Mouse (Mus musculus): ENCODE results near the gene Arhgef12. TPM values are rescaled to one million over a fixed set of nuclear protein-coding genes. Genes with fewer than 3 reads are reported as not detected.

Arhgef12 gene
- total RNA-seq, 1 experiment: 23.2 TPM

DNA sequence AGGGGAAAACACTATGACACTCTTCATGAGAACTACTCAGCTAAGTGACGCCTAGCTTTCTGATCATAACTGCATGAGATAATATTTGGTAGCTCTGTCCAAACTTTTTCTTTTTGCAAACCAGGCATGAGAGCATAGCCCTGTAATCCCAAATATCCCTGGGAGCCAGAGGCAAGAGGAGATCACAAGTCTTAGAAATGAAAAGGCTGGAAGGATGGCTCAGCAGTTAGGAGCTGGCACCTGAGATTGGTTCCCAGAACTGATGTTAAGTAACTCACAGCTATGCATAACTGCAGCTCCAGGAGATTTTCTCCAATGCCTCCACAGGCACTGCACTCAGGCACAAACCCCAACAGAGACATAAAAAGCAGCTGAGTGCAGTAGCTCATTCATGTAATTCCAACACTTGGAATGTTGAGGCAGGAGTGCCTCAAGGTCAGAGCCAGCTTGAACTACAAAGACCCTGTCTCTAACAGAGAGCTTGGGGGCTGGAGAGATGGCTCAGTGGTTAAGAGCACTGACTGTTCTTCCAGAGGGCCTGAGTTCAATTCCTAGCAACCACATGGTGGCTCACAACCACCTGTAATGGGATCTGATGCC is 21.3 kb downstream of the Arhgef12 start:
- H3K9ac ChIP-seq (ENCODE audit: insufficient read depth, low read depth, low read length, poor library complexity, severe bottlenecking): no peak overlapping the region
- no peak for TF ChIP-seq ZC3H11A (IDR thresholded peaks at IDR 0.05; ENCODE audit: borderline replicate concordance, low read depth, low read length)
- H3K27ac ChIP-seq (ENCODE audit: insufficient read depth, low read depth, low read length, poor library complexity, severe bottlenecking): no peak overlapping the region
- H3K4me1 ChIP-seq (ENCODE audit: control insufficient read depth in 2 of 2, insufficient read depth in 2 of 2, low read length in 2 of 2, poor library complexity in 1 of 2): peaks cover 5 to 18% of the 10 kb centered on the region in 2 experiments; a peak in 3 of 4 replicates
- no peaks in the 10 kb centered on the region for H3K36me3 ChIP-seq (ENCODE audit: control insufficient read depth, insufficient read depth, low read length, poor library complexity, severe bottlenecking)
- no peak for DNase-seq (ENCODE audit: low read depth, low spot score)
- H3K4me3 ChIP-seq (ENCODE audit: insufficient read depth in 1 of 2, low read depth in 1 of 2, low read length in 2 of 2, poor library complexity in 1 of 2, severe bottlenecking in 1 of 2): no peak overlapping the region
- in situ Hi-C loops (cut with MboI; ENCODE audit: low sequenced_read_pairs in 2 of 2, unreplicated experiment in 2 of 2): no loop called here
- no peaks in the 10 kb centered on the region for H3K9me3 ChIP-seq (ENCODE audit: control insufficient read depth, insufficient read depth, low read depth, low read length)

DNA sequence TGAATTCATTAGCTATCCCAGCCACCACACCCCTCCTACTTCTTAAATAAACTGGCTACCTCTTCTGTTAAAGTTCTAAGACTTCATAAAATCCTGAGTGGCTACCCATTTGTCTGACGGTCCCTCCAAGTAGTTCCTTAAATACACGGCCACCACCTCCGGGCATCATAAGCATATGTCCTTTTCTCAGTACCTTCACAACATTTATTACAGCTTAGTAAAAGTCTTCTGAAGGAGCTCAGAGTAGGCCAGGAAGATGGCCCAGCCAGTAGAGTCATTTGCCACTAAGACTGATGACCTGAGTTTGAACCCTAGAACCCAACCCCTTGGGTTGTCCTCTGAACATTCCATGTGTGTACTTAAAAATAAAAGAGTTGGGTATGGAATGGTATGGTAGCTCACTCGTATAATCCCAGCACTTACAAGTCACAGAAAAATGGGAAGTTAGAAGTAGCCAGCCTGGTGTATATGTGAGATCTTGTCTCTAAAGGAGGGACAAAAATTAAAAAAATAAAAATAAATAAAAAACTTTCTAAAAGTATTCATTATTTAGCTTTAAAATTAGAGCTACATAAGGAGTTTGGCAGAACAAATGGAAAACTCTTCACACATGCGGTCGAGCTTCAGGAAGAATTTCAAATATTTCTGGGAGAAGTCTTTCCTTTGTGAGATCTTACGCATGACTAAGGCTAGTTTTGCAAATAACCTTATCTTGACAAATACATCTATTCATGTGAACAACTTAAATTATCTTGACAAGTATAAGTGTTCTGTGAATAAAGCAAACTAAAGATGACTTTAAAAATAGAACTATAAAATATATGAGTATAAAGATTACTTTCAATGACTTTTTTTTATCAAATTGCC is 22.3 kb downstream of the Arhgef12 start:
- DNase-seq (ENCODE audit: low read depth, low spot score): no peak
- in situ Hi-C loops (cut with MboI; ENCODE audit: low sequenced_read_pairs in 2 of 2, unreplicated experiment in 2 of 2): no loop called here

DNA sequence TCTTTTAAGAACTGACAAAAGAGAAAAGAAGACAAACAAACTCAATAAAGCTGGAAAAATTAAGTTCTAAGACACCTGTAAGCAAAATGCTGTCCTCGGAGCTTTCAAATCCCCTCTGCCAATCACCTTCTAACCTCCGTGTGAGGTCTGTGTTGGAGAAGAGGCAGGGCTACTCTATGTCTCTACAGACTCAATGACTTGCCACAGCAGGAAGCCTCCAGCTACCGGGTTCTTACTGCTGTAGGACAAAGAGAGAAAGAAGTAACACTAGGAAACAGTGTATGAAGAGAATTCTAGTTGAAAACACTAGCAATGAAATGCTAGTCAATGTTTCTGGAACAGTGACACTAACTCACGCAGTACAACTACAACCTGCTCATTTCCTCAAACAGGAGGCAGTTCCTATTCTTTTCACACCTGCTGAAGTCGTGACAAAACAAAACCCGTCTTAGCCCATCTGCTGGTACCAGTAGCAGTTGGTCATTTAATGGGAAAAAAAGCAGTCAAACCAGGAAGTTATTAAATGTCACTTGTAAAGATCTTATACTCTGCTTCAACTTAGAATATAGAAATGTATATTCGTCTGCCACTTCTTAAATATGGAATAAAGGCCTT is 23.5 kb downstream of the Arhgef12 start:
- no peak for TF ChIP-seq HCFC1 (IDR thresholded peaks at IDR 0.05; ENCODE audit: borderline replicate concordance, insufficient read depth, low read length)
- no peak for TF ChIP-seq MAFK (IDR thresholded peaks at IDR 0.05; ENCODE audit: insufficient read depth, low read depth, low read length)
- TF ChIP-seq CHD2 (IDR thresholded peaks at IDR 0.05; ENCODE audit: low read depth, low read length): no peak
- no peak for TF ChIP-seq ZNF384 (IDR thresholded peaks at IDR 0.05; ENCODE audit: low read depth, low read length)
- TF ChIP-seq ZC3H11A (IDR thresholded peaks at IDR 0.05; ENCODE audit: borderline replicate concordance, low read depth, low read length): no peak
- H3K9me3 ChIP-seq (ENCODE audit: control insufficient read depth, insufficient read depth, low read depth, low read length): no peaks in the 10 kb centered on the region
- in situ Hi-C loops (cut with MboI; ENCODE audit: low sequenced_read_pairs in 2 of 2, unreplicated experiment in 2 of 2): no loop called here
- H3K36me3 ChIP-seq (ENCODE audit: control insufficient read depth, insufficient read depth, low read length, poor library complexity, severe bottlenecking): no peaks in the 10 kb centered on the region
- DNase-seq (ENCODE audit: low read depth, low spot score): peak; percentile 35
- no peak overlapping the region for H3K27ac ChIP-seq (ENCODE audit: insufficient read depth, low read depth, low read length, poor library complexity, severe bottlenecking)
- H3K9ac ChIP-seq (ENCODE audit: insufficient read depth, low read depth, low read length, poor library complexity, severe bottlenecking): no peak overlapping the region
- H3K4me3 ChIP-seq (ENCODE audit: insufficient read depth in 1 of 2, low read depth in 1 of 2, low read length in 2 of 2, poor library complexity in 1 of 2, severe bottlenecking in 1 of 2): no peak overlapping the region
- peaks cover 5 to 18% of the 10 kb centered on the region in 2 experiments; a peak in 3 of 4 replicates for H3K4me1 ChIP-seq (ENCODE audit: control insufficient read depth in 2 of 2, insufficient read depth in 2 of 2, low read length in 2 of 2, poor library complexity in 1 of 2)

More for the DNA sequence above, 22.3 kb downstream of the Arhgef12 start:
- H3K4me1 ChIP-seq (ENCODE audit: control insufficient read depth in 2 of 2, insufficient read depth in 2 of 2, low read length in 2 of 2, poor library complexity in 1 of 2): peaks cover 5 to 18% of the 10 kb centered on the region in 2 experiments; a peak in 3 of 4 replicates
- no peak overlapping the region for H3K4me3 ChIP-seq (ENCODE audit: insufficient read depth in 1 of 2, low read depth in 1 of 2, low read length in 2 of 2, poor library complexity in 1 of 2, severe bottlenecking in 1 of 2)
- TF ChIP-seq ZC3H11A (IDR thresholded peaks at IDR 0.05; ENCODE audit: borderline replicate concordance, low read depth, low read length): no peak
- no peak for TF ChIP-seq ZNF384 (IDR thresholded peaks at IDR 0.05; ENCODE audit: low read depth, low read length)
- TF ChIP-seq HCFC1 (IDR thresholded peaks at IDR 0.05; ENCODE audit: borderline replicate concordance, insufficient read depth, low read length): no peak
- H3K27ac ChIP-seq (ENCODE audit: insufficient read depth, low read depth, low read length, poor library complexity, severe bottlenecking): no peak overlapping the region
- H3K36me3 ChIP-seq (ENCODE audit: control insufficient read depth, insufficient read depth, low read length, poor library complexity, severe bottlenecking): no peaks in the 10 kb centered on the region
- H3K9ac ChIP-seq (ENCODE audit: insufficient read depth, low read depth, low read length, poor library complexity, severe bottlenecking): no peak overlapping the region
- H3K9me3 ChIP-seq (ENCODE audit: control insufficient read depth, insufficient read depth, low read depth, low read length): no peaks in the 10 kb centered on the region

GRCm38 (mm10) chr9:43078711-43079110 is 28.3 kb downstream of the Arhgef12 start:
- DNase-seq (ENCODE audit: low read depth, low spot score): no peak
- in situ Hi-C loops (cut with MboI; ENCODE audit: low sequenced_read_pairs in 2 of 2, unreplicated experiment in 2 of 2): no loop called here
- no peak for TF ChIP-seq ZC3H11A (IDR thresholded peaks at IDR 0.05; ENCODE audit: borderline replicate concordance, low read depth, low read length)
- no peak for TF ChIP-seq HCFC1 (IDR thresholded peaks at IDR 0.05; ENCODE audit: borderline replicate concordance, insufficient read depth, low read length)
- TF ChIP-seq ZNF384 (IDR thresholded peaks at IDR 0.05; ENCODE audit: low read depth, low read length): no peak
- TF ChIP-seq MAFK (IDR thresholded peaks at IDR 0.05; ENCODE audit: insufficient read depth, low read depth, low read length): no peak
- no peak for TF ChIP-seq CHD2 (IDR thresholded peaks at IDR 0.05; ENCODE audit: low read depth, low read length)
- no peak overlapping the region for H3K9ac ChIP-seq (ENCODE audit: insufficient read depth, low read depth, low read length, poor library complexity, severe bottlenecking)
- peaks cover 2% of the 10 kb centered on the region in 2 experiments; a peak in 1 of 4 replicates for H3K4me1 ChIP-seq (ENCODE audit: control insufficient read depth in 2 of 2, insufficient read depth in 2 of 2, low read length in 2 of 2, poor library complexity in 1 of 2)
- no peak overlapping the region for H3K27ac ChIP-seq (ENCODE audit: insufficient read depth, low read depth, low read length, poor library complexity, severe bottlenecking)
- no peaks in the 10 kb centered on the region for H3K9me3 ChIP-seq (ENCODE audit: control insufficient read depth, insufficient read depth, low read depth, low read length)
- H3K36me3 ChIP-seq (ENCODE audit: control insufficient read depth, insufficient read depth, low read length, poor library complexity, severe bottlenecking): no peaks in the 10 kb centered on the region
- no peak overlapping the region for H3K4me3 ChIP-seq (ENCODE audit: insufficient read depth in 1 of 2, low read depth in 1 of 2, low read length in 2 of 2, poor library complexity in 1 of 2, severe bottlenecking in 1 of 2)

All from ES-E14 (cell line).